Mouse (Mus musculus) stomach, postnatal 0 days (tissue): ENCODE results near the gene Patz1.

Experiments used
- CTCF ChIP-seq: IDR thresholded peaks from 2 replicates; pipeline ENCODE4 v1.5.1; 2016; ENCODE audit warnings: antibody characterized with exemption, low read depth, mild to moderate bottlenecking, moderate library complexity
- EP300 ChIP-seq: optimal IDR thresholded peaks from 2 replicates; pipeline ENCODE3; 2016; ENCODE audit warnings: antibody characterized with exemption

- TF ChIP-seq EP300: no peak
- no peak for TF ChIP-seq CTCF
These were observed 10.3 kb upstream of the Patz1 start for GRCm38 (mm10) chr11:3278351-3278750.
